Mouse (Mus musculus): Measurements from ENCODE around the gene Ceacam15. TPM values are rescaled to one million over a fixed set of nuclear protein-coding genes. Genes with fewer than 3 reads are reported as not detected.
A peak's percentile ranks its signal among the peaks of the same experiment; 100 is the strongest.
"Not testable (repeated sequence)": the region's sequence is repeated elsewhere in the genome, so short reads cannot be mapped to it uniquely, and the experiment has no call there.

The Ceacam15 gene
- polyA plus RNA-seq, 1 experiment from 2014 or later = 0.47 TPM

DNA sequence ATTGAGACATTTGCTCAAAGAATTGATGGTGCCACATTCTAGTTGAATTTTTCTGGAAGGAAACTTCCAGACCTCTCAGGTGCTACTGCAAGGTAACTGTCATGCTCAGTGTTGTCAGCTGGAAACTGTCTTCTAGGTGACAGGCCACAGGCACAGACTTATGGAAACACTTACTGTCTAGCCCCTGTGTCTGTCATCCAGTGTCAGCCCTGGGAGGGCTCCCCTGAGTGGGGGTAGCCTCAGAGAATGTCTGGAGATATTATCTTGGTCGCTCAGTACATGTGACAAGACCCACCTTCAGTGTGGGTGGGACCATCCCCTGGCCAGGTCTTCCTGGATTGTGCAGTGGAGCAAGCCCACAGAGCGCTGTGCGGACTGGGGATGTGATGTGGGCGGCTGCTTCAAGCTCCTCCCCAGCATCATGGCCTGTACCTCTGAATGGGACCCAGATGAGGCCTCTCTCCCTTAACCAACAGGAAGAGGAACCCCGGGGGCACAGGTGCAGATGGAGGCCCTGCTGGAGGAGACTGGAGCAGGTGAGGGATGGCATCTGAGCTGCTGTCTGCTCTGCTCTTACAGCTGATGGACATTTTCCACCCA, 7.1 kb downstream of the Ceacam15 start:
- H3K27me3 ChIP-seq (ENCODE audit: control insufficient read depth, insufficient read depth, low read length); ATAC-seq (ENCODE audit: insufficient number of reproducible peaks, insufficient read depth, low FRiP score, low read depth); H3K4me3 ChIP-seq (ENCODE audit: control insufficient read depth in 1 of 2, insufficient read depth in 1 of 2, low read depth in 1 of 2, low read length in 2 of 2); H3K4me2 ChIP-seq (ENCODE audit: low read length); H3K27ac ChIP-seq (replicated peaks in 1 of 2; ENCODE audit: control insufficient read depth in 1 of 2, insufficient read depth in 1 of 2, low read depth in 2 of 2, low read length in 2 of 2); H3K36me3 ChIP-seq (ENCODE audit: control insufficient read depth, insufficient read depth, low read length); H3K9me3 ChIP-seq (ENCODE audit: control insufficient read depth, low read length); H3K9ac ChIP-seq (ENCODE audit: low read length): not testable (repeated sequence)
- H3K4me1 ChIP-seq (ENCODE audit: control insufficient read depth in 2 of 2, insufficient read depth in 2 of 2, low read length in 2 of 2) = peaks cover 15% of the 10 kb centered on the region in 2 experiments
- WGBS = 75% methylated on average over 4 of the region's 5 CpGs

DNA sequence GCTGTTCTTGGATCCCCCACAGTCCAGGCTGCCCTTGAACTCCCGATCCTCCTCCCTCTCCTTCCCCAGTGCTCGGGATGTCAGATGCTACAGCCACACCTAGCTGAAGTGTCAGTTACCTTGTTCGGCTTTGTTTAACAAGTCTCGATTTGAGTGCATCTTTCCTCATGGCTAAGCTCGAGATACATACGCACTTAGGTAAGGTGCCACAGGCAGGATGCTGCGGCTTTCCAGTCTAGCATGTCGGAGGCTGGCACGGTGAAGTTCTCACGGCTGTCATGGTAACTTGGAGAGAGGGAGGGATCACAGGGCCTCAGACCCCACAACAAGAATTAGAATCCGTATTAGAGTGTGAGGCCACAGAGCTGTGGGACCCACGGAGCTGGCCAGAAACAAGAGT, 31.2 kb downstream of the Ceacam15 start:
- Histone ChIP-seq H3K4me1 (ENCODE audit: control insufficient read depth in 2 of 2, insufficient read depth in 2 of 2, low read length in 2 of 2) (peaks cover 0 to 5% of the 10 kb centered on the region in 2 experiments; a peak in 2 of 4 replicates), H3K4me2 (ENCODE audit: low read length) (no peak overlapping the region), H3K9me3 (ENCODE audit: control insufficient read depth, low read length) (no peaks in the 10 kb centered on the region), H3K27me3 (ENCODE audit: control insufficient read depth, insufficient read depth, low read length) (no peaks in the 10 kb centered on the region), H3K4me3 (ENCODE audit: control insufficient read depth in 1 of 2, insufficient read depth in 1 of 2, low read depth in 1 of 2, low read length in 2 of 2) (no peak overlapping the region), H3K36me3 (ENCODE audit: control insufficient read depth, insufficient read depth, low read length) (no peaks in the 10 kb centered on the region), H3K27ac (replicated peaks in 1 of 2; ENCODE audit: control insufficient read depth in 1 of 2, insufficient read depth in 1 of 2, low read depth in 2 of 2, low read length in 2 of 2) (no peak overlapping the region), H3K9ac (ENCODE audit: low read length) (no peak overlapping the region)
- no peak for ATAC-seq (ENCODE audit: insufficient number of reproducible peaks, insufficient read depth, low FRiP score, low read depth)
- 81% methylated on average over 12 of the region's 12 CpGs for WGBS

- not testable (repeated sequence) for ATAC-seq (ENCODE audit: insufficient number of reproducible peaks, insufficient read depth, low FRiP score, low read depth); H3K27ac ChIP-seq (replicated peaks in 1 of 2; ENCODE audit: control insufficient read depth in 1 of 2, insufficient read depth in 1 of 2, low read depth in 2 of 2, low read length in 2 of 2); H3K27me3 ChIP-seq (ENCODE audit: control insufficient read depth, insufficient read depth, low read length); H3K9ac ChIP-seq (ENCODE audit: low read length); H3K4me3 ChIP-seq (ENCODE audit: control insufficient read depth in 1 of 2, insufficient read depth in 1 of 2, low read depth in 1 of 2, low read length in 2 of 2); H3K4me1 ChIP-seq (ENCODE audit: control insufficient read depth in 2 of 2, insufficient read depth in 2 of 2, low read length in 2 of 2); H3K4me2 ChIP-seq (ENCODE audit: low read length); H3K9me3 ChIP-seq (ENCODE audit: control insufficient read depth, low read length); H3K36me3 ChIP-seq (ENCODE audit: control insufficient read depth, insufficient read depth, low read length)
- 26% methylated on average over 4 of the region's 4 CpGs for WGBS
These were observed 32.4 kb downstream of the Ceacam15 start for GRCm38 (mm10) chr7:16643106-16643505.

DNA sequence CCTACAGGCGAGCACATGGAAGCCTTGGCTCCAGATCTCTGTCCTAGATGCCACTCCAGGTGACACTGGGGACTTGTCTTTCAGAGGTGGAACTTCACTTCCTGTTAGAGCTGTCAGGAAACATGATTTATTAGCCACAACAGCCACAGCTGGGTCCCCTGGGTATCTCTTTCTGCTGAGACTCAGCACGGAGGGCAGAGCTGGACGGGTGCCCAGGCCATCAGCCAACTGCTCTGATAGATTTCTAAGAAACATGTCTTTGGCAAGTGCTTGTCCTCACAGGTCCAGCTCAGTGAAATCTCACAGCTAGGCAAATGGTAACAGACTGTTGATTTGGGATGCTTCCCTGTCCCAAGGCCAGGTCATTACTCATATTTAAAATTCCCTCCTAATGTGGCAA, 36.5 kb downstream of the Ceacam15 start:
- Histone ChIP-seq H3K36me3 (ENCODE audit: control insufficient read depth, insufficient read depth, low read length) (no peaks in the 10 kb centered on the region), H3K4me3 (ENCODE audit: control insufficient read depth in 1 of 2, insufficient read depth in 1 of 2, low read depth in 1 of 2, low read length in 2 of 2) (no peak overlapping the region), H3K27me3 (ENCODE audit: control insufficient read depth, insufficient read depth, low read length) (no peaks in the 10 kb centered on the region), H3K9ac (ENCODE audit: low read length) (no peak overlapping the region), H3K4me2 (ENCODE audit: low read length) (no peak overlapping the region), H3K9me3 (ENCODE audit: control insufficient read depth, low read length) (no peaks in the 10 kb centered on the region), H3K27ac (replicated peaks in 1 of 2; ENCODE audit: control insufficient read depth in 1 of 2, insufficient read depth in 1 of 2, low read depth in 2 of 2, low read length in 2 of 2) (peak overlapping the region; percentile 3 to 15; a peak in 3 of 4 replicates), H3K4me1 (ENCODE audit: control insufficient read depth in 2 of 2, insufficient read depth in 2 of 2, low read length in 2 of 2) (peaks cover 4 to 9% of the 10 kb centered on the region in 2 experiments; a peak in 3 of 4 replicates)
- peak; percentile 59 for ATAC-seq (ENCODE audit: insufficient number of reproducible peaks, insufficient read depth, low FRiP score, low read depth)
- WGBS = 50% methylated on average over 3 of the region's 3 CpGs

GRCm38 (mm10) chr7:16635116-16635515, 40.4 kb downstream of the Ceacam15 start:
- peaks cover 6 to 9% of the 10 kb centered on the region in 2 experiments; a peak in 3 of 4 replicates for H3K4me1 ChIP-seq (ENCODE audit: control insufficient read depth in 2 of 2, insufficient read depth in 2 of 2, low read length in 2 of 2)
- no peaks in the 10 kb centered on the region for H3K36me3 ChIP-seq (ENCODE audit: control insufficient read depth, insufficient read depth, low read length)
- no peak for ATAC-seq (ENCODE audit: insufficient number of reproducible peaks, insufficient read depth, low FRiP score, low read depth)
- H3K9ac ChIP-seq (ENCODE audit: low read length) = no peak overlapping the region
- no peaks in the 10 kb centered on the region for H3K9me3 ChIP-seq (ENCODE audit: control insufficient read depth, low read length)
- H3K27me3 ChIP-seq (ENCODE audit: control insufficient read depth, insufficient read depth, low read length) = no peaks in the 10 kb centered on the region
- H3K4me3 ChIP-seq (ENCODE audit: control insufficient read depth in 1 of 2, insufficient read depth in 1 of 2, low read depth in 1 of 2, low read length in 2 of 2) = no peak overlapping the region
- 56% methylated on average over 3 of the region's 3 CpGs for WGBS
- no peak overlapping the region for H3K27ac ChIP-seq (replicated peaks in 1 of 2; ENCODE audit: control insufficient read depth in 1 of 2, insufficient read depth in 1 of 2, low read depth in 2 of 2, low read length in 2 of 2)
- H3K4me2 ChIP-seq (ENCODE audit: low read length) = no peak overlapping the region

DNA sequence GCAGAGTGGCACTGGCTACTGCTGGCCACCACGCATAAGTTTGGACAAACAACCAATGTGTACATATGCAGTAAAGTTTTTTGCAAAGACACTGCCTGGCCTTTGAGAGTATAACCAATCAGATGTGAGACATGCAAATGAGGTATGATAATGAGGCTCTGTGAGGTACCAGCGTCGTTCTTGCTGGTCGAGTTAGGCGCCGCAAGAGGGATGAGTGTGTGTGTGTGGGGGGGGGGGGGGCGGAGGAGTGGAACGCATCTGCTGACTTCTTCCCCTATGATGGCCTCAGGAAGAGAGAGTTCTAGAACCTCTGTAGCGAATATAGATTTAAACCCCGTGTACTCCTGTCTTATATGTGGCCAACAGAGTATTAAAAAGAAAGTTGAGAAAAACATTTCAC, 41.6 kb downstream of the Ceacam15 start:
- not testable (repeated sequence) for H3K9ac ChIP-seq (ENCODE audit: low read length); H3K9me3 ChIP-seq (ENCODE audit: control insufficient read depth, low read length); ATAC-seq (ENCODE audit: insufficient number of reproducible peaks, insufficient read depth, low FRiP score, low read depth); H3K4me1 ChIP-seq (ENCODE audit: control insufficient read depth in 2 of 2, insufficient read depth in 2 of 2, low read length in 2 of 2); H3K4me3 ChIP-seq (ENCODE audit: control insufficient read depth in 1 of 2, insufficient read depth in 1 of 2, low read depth in 1 of 2, low read length in 2 of 2); H3K36me3 ChIP-seq (ENCODE audit: control insufficient read depth, insufficient read depth, low read length); H3K27me3 ChIP-seq (ENCODE audit: control insufficient read depth, insufficient read depth, low read length); H3K27ac ChIP-seq (replicated peaks in 1 of 2; ENCODE audit: control insufficient read depth in 1 of 2, insufficient read depth in 1 of 2, low read depth in 2 of 2, low read length in 2 of 2)
- 0 out of 2 replicates have a peak overlapping the region, but pooled peaks have one; percentile 5 for H3K4me2 ChIP-seq (ENCODE audit: low read length)
- 20% methylated on average over 10 of the region's 10 CpGs for WGBS

DNA sequence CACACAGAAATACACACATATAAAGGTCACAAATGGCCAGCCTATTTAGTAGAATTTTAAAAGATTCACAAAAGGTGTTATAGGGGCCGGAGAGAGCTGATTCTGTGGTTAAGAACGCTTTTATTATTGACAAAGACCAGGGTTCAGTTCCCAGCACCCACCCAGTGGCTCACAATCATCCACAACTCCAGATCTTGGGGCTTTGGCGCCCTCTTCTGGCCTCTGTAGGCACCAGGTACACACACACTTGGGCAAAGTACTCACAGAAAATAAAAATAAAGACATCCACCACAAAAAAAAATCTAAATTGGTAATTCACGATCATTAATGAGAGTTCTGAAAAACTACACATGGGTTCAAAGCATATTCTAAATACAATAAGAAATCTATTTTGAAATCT, 43.6 kb downstream of the Ceacam15 start:
- peaks cover 0 to 6% of the 10 kb centered on the region in 2 experiments; a peak in 1 of 4 replicates for H3K4me1 ChIP-seq (ENCODE audit: control insufficient read depth in 2 of 2, insufficient read depth in 2 of 2, low read length in 2 of 2)
- no peak for ATAC-seq (ENCODE audit: insufficient number of reproducible peaks, insufficient read depth, low FRiP score, low read depth)
- H3K4me3 ChIP-seq (ENCODE audit: control insufficient read depth in 1 of 2, insufficient read depth in 1 of 2, low read depth in 1 of 2, low read length in 2 of 2) = no peak overlapping the region
- H3K36me3 ChIP-seq (ENCODE audit: control insufficient read depth, insufficient read depth, low read length) = no peaks in the 10 kb centered on the region
- H3K4me2 ChIP-seq (ENCODE audit: low read length) = no peak overlapping the region
- no peak overlapping the region for H3K27ac ChIP-seq (replicated peaks in 1 of 2; ENCODE audit: control insufficient read depth in 1 of 2, insufficient read depth in 1 of 2, low read depth in 2 of 2, low read length in 2 of 2)
- H3K9me3 ChIP-seq (ENCODE audit: control insufficient read depth, low read length) = no peaks in the 10 kb centered on the region
- no peak overlapping the region for H3K9ac ChIP-seq (ENCODE audit: low read length)
- WGBS = 64% methylated on average over 4 of the region's 4 CpGs
- H3K27me3 ChIP-seq (ENCODE audit: control insufficient read depth, insufficient read depth, low read length) = no peaks in the 10 kb centered on the region

DNA sequence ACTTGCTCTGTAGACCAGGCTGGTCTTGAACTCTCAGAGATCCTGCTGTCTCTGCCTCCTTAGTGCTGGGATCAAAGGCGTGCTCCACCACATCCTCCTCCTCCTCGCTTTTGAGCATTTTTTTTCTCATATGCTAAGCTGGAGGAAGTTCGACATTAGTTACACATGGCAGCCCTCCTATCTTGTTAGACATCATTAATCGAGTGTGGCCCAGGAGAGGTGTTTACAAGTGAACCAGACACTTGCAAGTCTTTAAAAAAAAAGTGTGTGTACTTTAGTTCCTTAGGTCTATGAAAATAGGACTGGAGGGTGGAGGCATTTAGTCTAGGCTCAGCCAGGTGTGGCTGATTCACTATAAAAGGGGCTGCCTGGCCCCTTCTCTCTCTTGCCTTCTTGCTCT, 44.5 kb downstream of the Ceacam15 start:
- ATAC-seq (ENCODE audit: insufficient number of reproducible peaks, insufficient read depth, low FRiP score, low read depth) = no peak

More for the DNA sequence above, 44.5 kb downstream of the Ceacam15 start:
- no peak overlapping the region for H3K9ac ChIP-seq (ENCODE audit: low read length)
- H3K27ac ChIP-seq (replicated peaks in 1 of 2; ENCODE audit: control insufficient read depth in 1 of 2, insufficient read depth in 1 of 2, low read depth in 2 of 2, low read length in 2 of 2) = no peak overlapping the region
- WGBS = 82% methylated on average over 4 of the region's 4 CpGs
- H3K4me2 ChIP-seq (ENCODE audit: low read length) = no peak overlapping the region
- no peaks in the 10 kb centered on the region for H3K27me3 ChIP-seq (ENCODE audit: control insufficient read depth, insufficient read depth, low read length)
- peaks cover 0 to 6% of the 10 kb centered on the region in 2 experiments; a peak in 1 of 4 replicates for H3K4me1 ChIP-seq (ENCODE audit: control insufficient read depth in 2 of 2, insufficient read depth in 2 of 2, low read length in 2 of 2)
- H3K9me3 ChIP-seq (ENCODE audit: control insufficient read depth, low read length) = no peaks in the 10 kb centered on the region
- H3K36me3 ChIP-seq (ENCODE audit: control insufficient read depth, insufficient read depth, low read length) = no peaks in the 10 kb centered on the region
- H3K4me3 ChIP-seq (ENCODE audit: control insufficient read depth in 1 of 2, insufficient read depth in 1 of 2, low read depth in 1 of 2, low read length in 2 of 2) = no peak overlapping the region

All from heart, embryonic 14.5 days (tissue).